Mouse (Mus musculus) CH12.LX (cell line): Measurements from ENCODE around the gene Ttc23l. TPM values are rescaled to one million over a fixed set of nuclear protein-coding genes. Genes with fewer than 3 reads are reported as not detected.

Experiments used
- DNase-seq: peaks from one replicate; pipeline ENCODE4 v3.0.0-alpha.2; 2013; ENCODE audit errors: extremely low read depth
- H3K27ac ChIP-seq: 2 replicates; pipeline ENCODE4 v1.5.1; 2012; ENCODE audit warnings: low read depth, mild to moderate bottlenecking, control low read depth, moderate library complexity; ENCODE audit not compliant: insufficient read depth
- H3K27me3 ChIP-seq: replicated peaks from 2 replicates; pipeline ENCODE3; 2012; ENCODE audit warnings: inconsistent platforms
- H3K36me3 ChIP-seq, 2 experiments: replicated peaks in 1 of 2; 2 replicates each; pipeline versions ENCODE3 to v1.6.1; 2012; ENCODE audit warnings: inconsistent platforms in 1 of 2, low read length in 1 of 2, mild to moderate bottlenecking in 1 of 2, mixed read lengths in 1 of 2, moderate library complexity in 1 of 2; ENCODE audit not compliant: control insufficient read depth in 1 of 2, insufficient read depth in 1 of 2
- H3K4me1 ChIP-seq, 2 experiments: 2 replicates each; pipeline ENCODE4 v1.6.1; 2012; ENCODE audit warnings: inconsistent platforms in 1 of 2, moderate library complexity in 1 of 2; ENCODE audit not compliant: insufficient read depth in 2 of 2, control insufficient read depth in 1 of 2
- H3K4me2 ChIP-seq: 2 replicates; pipeline ENCODE4 v1.6.1; 2012; ENCODE audit warnings: low read depth, mild to moderate bottlenecking, control low read depth; ENCODE audit not compliant: poor library complexity, insufficient read depth, severe bottlenecking
- H3K4me3 ChIP-seq, 3 experiments: fragments of 150-350 bp in 1 of 3; sonication (generic) in 1 of 3; replicated peaks in 1 of 3; 2 replicates each; pipeline versions ENCODE3 to v1.5.1; 2011 to 2012; ENCODE audit warnings: low read depth in 2 of 3, low read length in 2 of 3, mild to moderate bottlenecking in 2 of 3, moderate library complexity in 2 of 3, control low read depth in 1 of 3, improper control_type of control experiment in 1 of 3, inconsistent platforms in 1 of 3, mixed read lengths in 1 of 3; ENCODE audit not compliant: poor library complexity in 1 of 3
- H3K79me2 ChIP-seq: replicated peaks from 2 replicates; pipeline ENCODE4 v1.6.1; 2012; ENCODE audit warnings: mild to moderate bottlenecking, moderate library complexity; ENCODE audit not compliant: control insufficient read depth, poor library complexity, insufficient read depth, severe bottlenecking; ENCODE audit errors: extremely low read depth
- H3K9ac ChIP-seq: 2 replicates; pipeline ENCODE4 v1.6.1; 2012; ENCODE audit warnings: low read depth, mild to moderate bottlenecking, control low read depth, moderate library complexity; ENCODE audit not compliant: insufficient read depth
- H3K9me3 ChIP-seq: replicated peaks from 2 replicates; pipeline ENCODE3; 2012; ENCODE audit warnings: low read length, inconsistent platforms, mixed read lengths
- BHLHE40 ChIP-seq: IDR thresholded peaks from 2 replicates; pipeline ENCODE4 v1.6.1; 2011; ENCODE audit warnings: mild to moderate bottlenecking, low read depth, low read length, improper control_type of control experiment
- CHD2 ChIP-seq: IDR thresholded peaks from 2 replicates; pipeline ENCODE4 v1.6.1; 2011; ENCODE audit warnings: low read length, improper control_type of control experiment
- CTCF ChIP-seq, 2 experiments: IDR thresholded peaks in 1 of 2; conservative IDR thresholded peaks in 1 of 2; 2 replicates each; pipeline ENCODE4 v1.5.1; 2011 to 2012; ENCODE audit warnings: low read depth in 2 of 2, low read length in 2 of 2, improper control_type of control experiment in 1 of 2, inconsistent platforms in 1 of 2, mild to moderate bottlenecking in 1 of 2, moderate library complexity in 1 of 2
- E2F4 ChIP-seq: IDR thresholded peaks from 2 replicates; pipeline ENCODE4 v1.6.1; 2011; ENCODE audit warnings: low read depth, low read length, improper control_type of control experiment; ENCODE audit not compliant: insufficient replicate concordance
- EP300 ChIP-seq: IDR thresholded peaks from 2 replicates; pipeline ENCODE4 v1.6.1; 2011; ENCODE audit warnings: low read length, improper control_type of control experiment
- GABPA ChIP-seq: IDR thresholded peaks from 2 replicates; pipeline ENCODE4 v1.6.1; 2012; ENCODE audit warnings: low read depth, low read length, improper control_type of control experiment, inconsistent platforms; ENCODE audit not compliant: insufficient replicate concordance
- HCFC1 ChIP-seq: IDR thresholded peaks from 2 replicates; pipeline ENCODE4 v1.6.1; 2012; ENCODE audit warnings: low read depth, mild to moderate bottlenecking, inconsistent platforms, low read length, improper control_type of control experiment
- JUN ChIP-seq: IDR thresholded peaks from 2 replicates; pipeline ENCODE4 v1.6.1; 2011; ENCODE audit warnings: low read depth, mild to moderate bottlenecking, low read length, improper control_type of control experiment, moderate library complexity; ENCODE audit not compliant: insufficient read depth
- JUND ChIP-seq: conservative IDR thresholded peaks from 2 replicates; pipeline ENCODE4 v1.6.1; 2011; ENCODE audit warnings: low read depth, low read length, improper control_type of control experiment
- KAT2A ChIP-seq: IDR thresholded peaks from 2 replicates; pipeline ENCODE4 v1.6.1; 2012; ENCODE audit warnings: low read length, improper control_type of control experiment, inconsistent platforms; ENCODE audit not compliant: insufficient replicate concordance
- MAFK ChIP-seq: IDR thresholded peaks from 2 replicates; pipeline ENCODE4 v1.6.1; 2011; ENCODE audit warnings: low read length, improper control_type of control experiment; ENCODE audit not compliant: insufficient replicate concordance
- MYC ChIP-seq: IDR thresholded peaks from 2 replicates; pipeline ENCODE4 v1.6.1; 2011; ENCODE audit warnings: low read depth, mild to moderate bottlenecking, improper control_type of control experiment, low read length
- PAX5 ChIP-seq: IDR thresholded peaks from 2 replicates; pipeline ENCODE4 v1.6.1; 2012; ENCODE audit warnings: low read length, inconsistent platforms, mixed read lengths
- POLR2A ChIP-seq: IDR thresholded peaks from 2 replicates; pipeline ENCODE4 v1.6.1; 2011; ENCODE audit warnings: low read depth, mild to moderate bottlenecking, improper control_type of control experiment, low read length
- POLR2AphosphoS2 ChIP-seq: IDR thresholded peaks from 2 replicates; pipeline ENCODE4 v1.6.1; 2011; ENCODE audit warnings: low read depth, low read length, improper control_type of control experiment
- RCOR1 ChIP-seq: conservative IDR thresholded peaks from 2 replicates; pipeline ENCODE4 v1.6.1; 2012; ENCODE audit warnings: low read depth, mild to moderate bottlenecking, inconsistent platforms, low read length, improper control_type of control experiment
- USF1 ChIP-seq: IDR thresholded peaks from 2 replicates; pipeline ENCODE4 v1.6.1; 2014; ENCODE audit warnings: low read depth, mild to moderate bottlenecking, inconsistent platforms, low read length, improper control_type of control experiment
- USF2 ChIP-seq: conservative IDR thresholded peaks from 2 replicates; pipeline ENCODE4 v1.6.1; 2011; ENCODE audit warnings: low read depth, low read length, improper control_type of control experiment
- ZC3H11A ChIP-seq: IDR thresholded peaks from 2 replicates; pipeline ENCODE4 v1.6.1; 2012; ENCODE audit warnings: low read depth, mild to moderate bottlenecking, inconsistent platforms, low read length, improper control_type of control experiment
- ZKSCAN1 ChIP-seq: IDR thresholded peaks from 2 replicates; pipeline ENCODE4 v1.6.1; 2012; ENCODE audit warnings: low read depth, inconsistent platforms, low read length, improper control_type of control experiment, borderline replicate concordance
- dilution Hi-C: fragments of 300-500 bp; cut with MboI; formaldehyde crosslinking; loops from 2 replicates; pipeline ENCODE4 v1.14.3; 2020; ENCODE audit warnings: low sequenced_read_pairs; ENCODE audit not compliant: extremely low pct_unique_long_range_greater_than_20kb, extremely low pct_ligation_motif_present
- in situ Hi-C: fragments of 300-500 bp; cut with MboI; formaldehyde crosslinking; loops from 3 replicates; pipeline ENCODE4 v1.14.3; 2019; ENCODE audit warnings: low sequenced_read_pairs, low pct_ligation_motif_present, low pct_unique_long_range_greater_than_20kb, mixed read lengths
- polyA plus RNA-seq: library from polyadenylated mRNA; unstranded; fragments of >175 nt; gene quantifications from 2 replicates; pipeline ENCODE4 v1.2.1, GENCODE M21; 2012; ENCODE audit warnings: low read depth; ENCODE audit not compliant: insufficient read length
- total RNA-seq, 2 experiments: library from RNA; depleted of rRNA; stranded (reverse); fragments of 300-350 nt in 1 of 2; fragments of >200 nt in 1 of 2; gene quantifications; 2 replicates each; pipeline ENCODE4 v1.2.3; 2012 to 2014

Ttc23l gene
- total and polyA plus RNA-seq, 3 experiments: 0.15 to 0.31 TPM; not detected in 1

DNA sequence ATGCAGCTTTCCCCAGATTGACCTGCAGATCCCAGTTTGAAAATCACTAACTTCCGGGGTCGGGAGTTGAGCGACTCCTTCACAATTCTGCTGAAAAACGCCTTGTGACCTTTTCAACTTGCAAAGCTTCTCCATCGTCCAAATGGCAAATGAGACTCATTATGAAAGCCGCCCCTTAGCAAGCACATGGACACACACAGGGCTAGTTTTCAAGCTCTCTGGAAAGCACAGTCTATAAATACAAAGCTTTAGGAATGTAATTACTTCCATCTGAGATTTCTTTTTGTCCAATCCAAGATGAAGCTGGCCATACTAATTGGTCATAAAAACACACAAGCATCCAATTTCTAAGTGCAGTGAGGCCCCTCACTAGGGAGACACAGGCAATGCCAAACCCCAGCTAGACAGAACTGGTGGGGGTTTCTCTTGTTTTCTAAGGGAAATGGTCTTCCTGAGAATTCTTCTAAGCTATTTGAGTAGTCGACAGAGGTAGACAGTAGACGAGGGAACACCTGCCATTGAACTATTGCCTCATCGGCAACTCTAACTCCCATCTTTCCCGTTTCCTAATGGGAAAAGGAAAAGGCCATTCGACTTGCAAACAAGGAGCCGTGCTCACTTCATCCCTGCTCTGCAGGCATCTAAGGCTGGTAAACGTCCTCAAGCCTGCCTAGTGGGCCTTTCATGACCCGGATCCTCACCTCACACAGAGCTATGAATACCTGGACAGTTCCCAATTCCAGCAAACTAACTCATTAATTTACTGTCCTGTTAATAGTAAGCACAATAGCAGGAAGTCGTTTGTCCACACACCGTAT, 18.0 kb downstream of the Ttc23l start:
- dilution Hi-C loops (no loop called here), in situ Hi-C loops (no loop called here)
- Histone ChIP-seq H3K4me1 (peaks cover 14 to 44% of the 10 kb centered on the region in 2 experiments; a peak in 3 of 4 replicates), H3K9me3 (no peaks in the 10 kb centered on the region), H3K27ac (no peak overlapping the region), H3K4me2 (no peak overlapping the region), H3K4me3 (no peak overlapping the region), H3K27me3 (no peaks in the 10 kb centered on the region), H3K36me3 (no peaks in the 10 kb centered on the region), H3K79me2 (no peaks in the 10 kb centered on the region), H3K9ac (no peak overlapping the region)
- DNase-seq: no peak
- TF ChIP-seq EP300 (no peak), KAT2A (no peak), USF1 (no peak), GABPA (no peak), USF2 (no peak)

DNA sequence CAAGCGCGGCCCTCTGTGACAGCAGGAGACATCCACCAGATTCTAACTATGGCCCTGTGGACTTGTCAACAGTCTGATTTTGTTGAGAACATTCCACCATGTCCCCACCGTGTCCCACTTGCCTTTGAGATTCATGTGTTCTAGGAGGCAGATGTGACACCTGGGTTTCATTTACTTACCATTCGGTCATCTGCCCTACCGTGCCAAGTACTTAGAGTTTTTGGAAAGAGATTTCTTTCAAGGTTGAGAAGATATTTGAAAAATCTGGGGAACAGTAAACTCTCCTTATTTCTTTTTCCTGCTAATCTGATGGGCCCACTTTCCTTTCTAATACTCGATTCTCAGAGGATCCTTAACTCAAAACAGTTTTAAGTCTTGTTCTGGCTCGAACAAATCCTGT, 22.5 kb downstream of the Ttc23l start:
- Histone ChIP-seq H3K27me3 (no peaks in the 10 kb centered on the region), H3K4me3 (no peak overlapping the region), H3K36me3 (no peaks in the 10 kb centered on the region), H3K9ac (no peak overlapping the region), H3K4me2 (no peak overlapping the region), H3K27ac (no peak overlapping the region), H3K79me2 (no peaks in the 10 kb centered on the region), H3K9me3 (no peaks in the 10 kb centered on the region), H3K4me1 (peaks cover 14 to 44% of the 10 kb centered on the region in 2 experiments; a peak in 3 of 4 replicates)
- in situ Hi-C loops (no loop called here), dilution Hi-C loops (no loop called here)
- peak; percentile 14 for DNase-seq
- TF ChIP-seq KAT2A: no peak
- no peak for TF ChIP-seq USF1
- no peak for TF ChIP-seq MAFK
- no peak for TF ChIP-seq HCFC1
- TF ChIP-seq CTCF (conservative IDR thresholded peaks at IDR 0.05 in 1 of 2, IDR thresholded peaks at IDR 0.05 in 1 of 2; ENCODE audit: low read depth in 2 of 2, low read length in 2 of 2): no peak
- TF ChIP-seq PAX5: no peak
- no peak for TF ChIP-seq BHLHE40
- TF ChIP-seq RCOR1: no peak
- no peak for TF ChIP-seq ZC3H11A
- no peak for TF ChIP-seq JUN
- no peak for TF ChIP-seq ZKSCAN1
- TF ChIP-seq MYC: no peak
- no peak for TF ChIP-seq CHD2
- TF ChIP-seq POLR2A: no peak
- TF ChIP-seq JUND: no peak
- no peak for TF ChIP-seq POLR2AphosphoS2
- no peak for TF ChIP-seq E2F4
- TF ChIP-seq USF2: no peak
